ENCODE assay signal across 26 mouse cellular contexts in the genomic region with DNA sequence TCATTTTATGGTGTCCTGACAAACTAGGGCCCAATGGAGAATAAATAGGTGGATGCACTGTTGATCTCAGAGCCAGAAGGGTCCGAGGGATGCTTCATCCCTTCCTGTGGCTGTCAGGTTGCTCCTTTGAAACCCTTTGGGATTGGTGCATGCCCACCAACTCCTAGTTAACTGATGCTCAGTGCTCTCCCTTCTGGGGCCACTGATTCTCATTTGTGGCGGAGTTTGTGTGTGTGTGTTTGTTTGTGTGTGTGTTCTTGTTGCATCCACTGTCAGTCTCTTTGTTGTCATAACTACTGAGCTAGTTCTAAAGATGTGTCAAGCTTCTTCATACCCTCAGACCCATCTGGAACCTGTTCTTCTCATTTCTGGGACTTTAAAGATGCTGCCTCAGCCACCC. TPM values are rescaled to one million over a fixed set of nuclear protein-coding genes. Genes with fewer than 3 reads are reported as not detected.
DNase-seq lines count a peak whose midpoint lies in the region; ATAC-seq and TF ChIP-seq lines count a peak whose summit lies in the region.
"Had no signal": no experiment of that assay in that cellular context is flagged by ENCODE, and none has a peak within 500 bp of the region (broad histone marks: within the 10 kb centered on the region; RNA-seq: fewer than 3 reads in every experiment).

No protein-coding gene starts in this region.

- H3K9ac ChIP-seq in heart, embryonic 12.5 days, result no peak overlapping the region
- H3K9ac ChIP-seq in liver, embryonic 11.5 days (ENCODE audit: low read depth, low read length), result no peak overlapping the region
- H3K9ac ChIP-seq in liver, postnatal 0 days (replicated peaks), result no peak overlapping the region
- H3K9ac ChIP-seq in MEL (ENCODE audit: control insufficient read depth, low read depth, low read length, poor library complexity, severe bottlenecking), result no peak overlapping the region
- H3K9ac ChIP-seq: embryonic facial prominence, embryonic 12.5 days; embryonic facial prominence, embryonic 15.5 days; forebrain, postnatal 0 days; heart, embryonic 13.5 days; hindbrain, embryonic 14.5 days had no signal

- TF ChIP-seq POLR2A in MEL (IDR thresholded peaks at IDR 0.05; ENCODE audit: control insufficient read depth in 1 of 2, insufficient read depth in 1 of 2, low read depth in 1 of 2, low read length in 2 of 2, poor library complexity in 1 of 2), result no peak

- no peak for ATAC-seq in heart, embryonic 12.5 days (ENCODE audit: insufficient number of reproducible peaks, low FRiP score)
- no peak for ATAC-seq in liver, embryonic 11.5 days (replicated peaks; ENCODE audit: low FRiP score)
- no peak for ATAC-seq in liver, postnatal 0 days
- no peak for ATAC-seq in granulocyte monocyte progenitor cell, adult 5-6 weeks (replicated peaks; ENCODE audit: poor library complexity, severe bottlenecking)
- ATAC-seq: forebrain, embryonic 14.5 days; forebrain, postnatal 0 days; hindbrain, postnatal 0 days; inflammation-experienced regulatory T-cells, adult 6 months; Patski had no signal

- TF ChIP-seq EP300 in liver, postnatal 0 days (IDR thresholded peaks at IDR 0.05; ENCODE audit: low read depth), result no peak
- no peak for TF ChIP-seq EP300 in MEL (IDR thresholded peaks at IDR 0.05; ENCODE audit: low read depth in 1 of 2, low read length in 2 of 2)

- DNase-seq in heart, adult 11 months, result peak; percentile 78
- DNase-seq in liver, embryonic 11.5 days (ENCODE audit: low spot score), result peak; percentile 15
- no peak for DNase-seq in liver, postnatal 0 days
- no peak for DNase-seq in MEL (ENCODE audit: low read depth, low spot score)
- DNase-seq: adrenal gland, postnatal 10 days; adrenal gland, postnatal 36 days; cerebellum, adult 18-20 months; cerebellum, adult 9-11 months; cerebellum, postnatal 25 days; forebrain, postnatal 0 days; gastrocnemius, adult 2 months; gastrocnemius, postnatal 14 days; heart, adult 2 months; heart, postnatal 14 days; heart, postnatal 4 days had no signal

- peaks cover 24% of the 10 kb centered on the region for H3K36me3 ChIP-seq in heart, embryonic 12.5 days
- no peaks in the 10 kb centered on the region for H3K36me3 ChIP-seq in liver, embryonic 11.5 days (ENCODE audit: control insufficient read depth, insufficient read depth, low read length)
- no peaks in the 10 kb centered on the region for H3K36me3 ChIP-seq in liver, postnatal 0 days (replicated peaks; ENCODE audit: insufficient read depth, low read length)
- peaks cover 0 to 29% of the 10 kb centered on the region in 2 experiments; a peak in 2 of 4 replicates for H3K36me3 ChIP-seq in MEL (ENCODE audit: control insufficient read depth in 1 of 2, insufficient read depth in 2 of 2, low read length in 2 of 2)
- H3K36me3 ChIP-seq: embryonic facial prominence, embryonic 12.5 days; embryonic facial prominence, embryonic 15.5 days had no signal

- peaks cover 47% of the 10 kb centered on the region for H3K4me1 ChIP-seq in heart, embryonic 12.5 days (replicated peaks)
- peaks cover 43% of the 10 kb centered on the region for H3K4me1 ChIP-seq in liver, embryonic 11.5 days (replicated peaks; ENCODE audit: control insufficient read depth, insufficient read depth, low read length)
- peaks cover 27% of the 10 kb centered on the region for H3K4me1 ChIP-seq in liver, postnatal 0 days (ENCODE audit: insufficient read depth)
- H3K4me1 ChIP-seq in MEL (ENCODE audit: control insufficient read depth in 1 of 2, insufficient read depth in 2 of 2, low read length in 2 of 2), result peaks cover 19 to 40% of the 10 kb centered on the region in 2 experiments

- no peak for TF ChIP-seq RAD21 in MEL (IDR thresholded peaks at IDR 0.05; ENCODE audit: low read depth, low read length)

- no peaks in the 10 kb centered on the region for H3K27me3 ChIP-seq in heart, embryonic 12.5 days (replicated peaks)
- no peaks in the 10 kb centered on the region for H3K27me3 ChIP-seq in liver, embryonic 11.5 days (replicated peaks; ENCODE audit: control insufficient read depth, insufficient read depth, low read length)
- H3K27me3 ChIP-seq in liver, postnatal 0 days (ENCODE audit: insufficient read depth, low read length), result no peaks in the 10 kb centered on the region
- H3K27me3 ChIP-seq in MEL (ENCODE audit: control insufficient read depth in 1 of 2, insufficient read depth in 2 of 2, low read length in 2 of 2), result no peaks in the 10 kb centered on the region
- H3K27me3 ChIP-seq: embryonic facial prominence, embryonic 12.5 days; embryonic facial prominence, embryonic 15.5 days; heart, embryonic 13.5 days; Patski had no signal

- H3K4me2 ChIP-seq in heart, embryonic 12.5 days, result no peak overlapping the region
- H3K4me2 ChIP-seq in liver, embryonic 11.5 days, result no peak overlapping the region
- no peak overlapping the region for H3K4me2 ChIP-seq in liver, postnatal 0 days (ENCODE audit: low read depth, low read length)
- H3K4me2 ChIP-seq: embryonic facial prominence, embryonic 12.5 days; embryonic facial prominence, embryonic 15.5 days; heart, embryonic 13.5 days; hindbrain, embryonic 14.5 days had no signal

- no peaks in the 10 kb centered on the region for H3K9me3 ChIP-seq in heart, embryonic 12.5 days (replicated peaks)
- H3K9me3 ChIP-seq in liver, embryonic 11.5 days (ENCODE audit: control insufficient read depth, low read length), result no peaks in the 10 kb centered on the region
- H3K9me3 ChIP-seq in liver, postnatal 0 days (ENCODE audit: low read length), result no peaks in the 10 kb centered on the region
- no peaks in the 10 kb centered on the region for H3K9me3 ChIP-seq in MEL (replicated peaks; ENCODE audit: insufficient read depth, low read length)
- H3K9me3 ChIP-seq: embryonic facial prominence, embryonic 12.5 days; embryonic facial prominence, embryonic 15.5 days had no signal

- WGBS in heart, embryonic 12.5 days, result 93% methylated on average over 2 of the region's 2 CpGs
- 89% methylated on average over 2 of the region's 2 CpGs for WGBS in liver, embryonic 11.5 days
- 85% methylated on average over 2 of the region's 2 CpGs for WGBS in liver, postnatal 0 days (ENCODE audit: insufficient replicate concordance)

- TF ChIP-seq CTCF in liver, postnatal 0 days (IDR thresholded peaks at IDR 0.05; ENCODE audit: low read depth), result no peak
- TF ChIP-seq CTCF in MEL (IDR thresholded peaks at IDR 0.05 in 2 of 3, conservative IDR thresholded peaks at IDR 0.05 in 1 of 3; ENCODE audit: control insufficient read depth in 1 of 3, insufficient read depth in 1 of 3, low read depth in 2 of 3, low read length in 3 of 3, poor library complexity in 1 of 3, severe bottlenecking in 1 of 3), result no peak

- H3K79me2 ChIP-seq in MEL (ENCODE audit: control insufficient read depth, insufficient read depth, low read length, poor library complexity), result no peaks in the 10 kb centered on the region

- H3K27ac ChIP-seq in heart, embryonic 12.5 days (ENCODE audit: poor library complexity, severe bottlenecking), result no peak overlapping the region
- H3K27ac ChIP-seq in liver, embryonic 11.5 days (ENCODE audit: low read depth, low read length), result no peak overlapping the region
- H3K27ac ChIP-seq in liver, postnatal 0 days (ENCODE audit: low read depth), result no peak overlapping the region
- H3K27ac ChIP-seq in MEL (ENCODE audit: control insufficient read depth, low read depth, low read length), result peak overlapping the region; percentile 96; the same call in 1 of the 2 replicates
- H3K27ac ChIP-seq: embryonic facial prominence, embryonic 12.5 days; embryonic facial prominence, embryonic 15.5 days; gastrocnemius, adult 2 months; heart, adult 2 months; hindbrain, embryonic 14.5 days; hindbrain, postnatal 0 days had no signal

- no peak overlapping the region for H3K4me3 ChIP-seq in heart, embryonic 12.5 days
- H3K4me3 ChIP-seq in liver, embryonic 11.5 days (ENCODE audit: low read depth, low read length), result no peak overlapping the region
- H3K4me3 ChIP-seq in liver, postnatal 0 days (ENCODE audit: low read depth, low read length), result no peak overlapping the region
- H3K4me3 ChIP-seq in MEL (ENCODE audit: control insufficient read depth in 1 of 2, insufficient read depth in 1 of 2, low read depth in 2 of 2, low read length in 2 of 2), result no peak overlapping the region
- H3K4me3 ChIP-seq: embryonic facial prominence, embryonic 12.5 days; embryonic facial prominence, embryonic 15.5 days; gastrocnemius, adult 2 months; heart, adult 2 months; heart, embryonic 13.5 days had no signal

TF ChIP-seq in MEL, 35 proteins besides CTCF, POLR2A, EP300 and RAD21:
- no peak for TF ChIP-seq HCFC1 (IDR thresholded peaks at IDR 0.05; ENCODE audit: low read depth, low read length)
- TF ChIP-seq KAT2A (conservative IDR thresholded peaks at IDR 0.05; ENCODE audit: low read depth, low read length), result no peak
- no peak for TF ChIP-seq ZMIZ1 (IDR thresholded peaks at IDR 0.05; ENCODE audit: low read depth, low read length)
- TF ChIP-seq SMC3 (IDR thresholded peaks at IDR 0.05; ENCODE audit: low read depth, low read length), result no peak
- TF ChIP-seq NRF1 (IDR thresholded peaks at IDR 0.05; ENCODE audit: insufficient read depth, low read depth, low read length, poor library complexity, severe bottlenecking), result no peak
- TF ChIP-seq NELFE (IDR thresholded peaks at IDR 0.05; ENCODE audit: low read depth, low read length), result no peak
- TF ChIP-seq ELF1 (IDR thresholded peaks at IDR 0.05; ENCODE audit: low read depth, low read length), result no peak
- no peak for TF ChIP-seq E2F4 (IDR thresholded peaks at IDR 0.05; ENCODE audit: borderline replicate concordance, low read depth, low read length)

RNA-seq across cellular contexts. Expression of a gene that starts 9.7 kb away (rescaled TPM):
- 1,723 and 1,724 TPM in 2 replicates for polyA plus RNA-seq in heart, embryonic 12.5 days (2016; fragmentation: Nextera tagmentation; extraction: Ambion mirVana)
- 98.9 and 115 TPM in 2 replicates for polyA plus RNA-seq in liver, embryonic 11.5 days (2014; fragmentation: Nextera tagmentation; extraction: Ambion mirVana)
- 50.4 and 51.2 TPM in 2 replicates for polyA plus RNA-seq in liver, postnatal 0 days (2015; fragmentation: Nextera tagmentation; extraction: Ambion mirVana)
- 1.2 and 2.8 TPM in 2 replicates for total RNA-seq in MEL (2012; rRNA removed)
- polyA plus RNA-seq in MEL (2012; ENCODE audit: insufficient read depth in 1 of 2, insufficient read length in 2 of 2, low read depth in 1 of 2, low replicate concordance in 2 of 2, missing spikeins in 1 of 2), result 1 to 10 TPM in 1 of 2 experiments, not detected in 1; 1.3 TPM
- total RNA-seq in granulocyte monocyte progenitor cell, adult 5-6 weeks (2014; fragmentation: Nextera tagmentation), result not detected in 2 replicates
- not detected in 2 replicates for total RNA-seq in granulocyte monocyte progenitor cell, adult 5-6 weeks (2017)
- total RNA-seq: common myeloid progenitor, adult 5-6 weeks had no signal
- polyA plus RNA-seq: inflammation-experienced regulatory T-cells, adult 6 months had no signal

RNA-seq across cellular contexts. Expression of a gene that starts 54.9 kb away (rescaled TPM):
- polyA plus RNA-seq in heart, embryonic 12.5 days (2016; fragmentation: Nextera tagmentation; extraction: Ambion mirVana), result 42.8 and 43.1 TPM in 2 replicates
- polyA plus RNA-seq in liver, embryonic 11.5 days (2014; fragmentation: Nextera tagmentation; extraction: Ambion mirVana), result 33.3 and 40.0 TPM in 2 replicates
- polyA plus RNA-seq in liver, postnatal 0 days (2015; fragmentation: Nextera tagmentation; extraction: Ambion mirVana), result 4.9 and 5.1 TPM in 2 replicates
- 15.2 and 16.9 TPM in 2 replicates for total RNA-seq in MEL (2012; rRNA removed)
- 10 to 100 TPM in 1 of 2 experiments, not detected in 1; 43.3 TPM for polyA plus RNA-seq in MEL (2012; ENCODE audit: insufficient read depth in 1 of 2, insufficient read length in 2 of 2, low read depth in 1 of 2, low replicate concordance in 2 of 2, missing spikeins in 1 of 2)
- 5.3 and 13.0 TPM in 2 replicates for total RNA-seq in granulocyte monocyte progenitor cell, adult 5-6 weeks (2014; fragmentation: Nextera tagmentation)
- 11.8 and 13.4 TPM in 2 replicates for total RNA-seq in granulocyte monocyte progenitor cell, adult 5-6 weeks (2017)

Comparison
In these comparisons a context has a peak if more than half of its experiments do, and no peak if none do; other contexts are left out.
1. DNase-seq: peak in heart, adult 11 months (single experiment) and liver, embryonic 11.5 days (single experiment); none in liver, postnatal 0 days (single experiment) and MEL (single experiment).
2. RNA of a gene that starts 9.7 kb away (polyA plus RNA-seq): 1,723 to 1,724 TPM in heart, embryonic 12.5 days, 98.9 to 115 TPM in liver, embryonic 11.5 days and 50.4 to 51.2 TPM in liver, postnatal 0 days; 1.3 TPM in MEL; every median in the first group is over 10 times any median in the second.